Mouse (Mus musculus): Measurements from ENCODE around the gene Ces2e. TPM values are rescaled to one million over a fixed set of nuclear protein-coding genes. Genes with fewer than 3 reads are reported as not detected.

Gene Ces2e
- total RNA-seq, 2 experiments from 2014 or later, result not detected

DNA sequence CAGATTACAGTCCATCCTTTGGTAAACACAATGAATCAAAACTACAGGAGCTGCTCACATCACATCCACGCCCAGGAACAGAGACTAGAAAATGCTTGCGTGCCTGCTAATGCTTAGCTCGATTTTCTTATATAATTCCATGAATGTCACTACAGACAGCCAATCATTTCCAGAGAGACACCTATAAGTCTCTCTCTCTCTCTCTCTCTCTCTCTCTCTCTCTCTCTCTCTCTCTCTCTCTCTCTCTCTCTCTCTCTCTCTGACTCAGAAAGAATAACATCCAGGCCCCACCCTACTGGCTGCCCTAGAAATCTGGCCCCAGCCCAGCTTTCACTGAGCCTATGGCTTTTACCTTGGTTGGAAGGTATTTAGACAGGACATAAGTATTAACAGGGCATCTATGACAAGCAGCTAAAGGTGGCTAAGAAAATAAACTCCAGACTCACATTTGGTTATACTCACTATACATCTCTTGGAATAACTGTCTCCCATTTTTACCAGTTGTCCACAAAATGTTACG, 37.4 kb downstream of the Ces2e start:
- no peak for DNase-seq (ENCODE audit: extremely low spot score in 1 of 2, low spot score in 2 of 2)
- H3K27ac ChIP-seq, result no peak overlapping the region
- H3K4me3 ChIP-seq, result no peak overlapping the region
- no peak for TF ChIP-seq CTCF (IDR thresholded peaks at IDR 0.05)
- intact Hi-C loops (cut with DNase I), result no loop called here

DNA sequence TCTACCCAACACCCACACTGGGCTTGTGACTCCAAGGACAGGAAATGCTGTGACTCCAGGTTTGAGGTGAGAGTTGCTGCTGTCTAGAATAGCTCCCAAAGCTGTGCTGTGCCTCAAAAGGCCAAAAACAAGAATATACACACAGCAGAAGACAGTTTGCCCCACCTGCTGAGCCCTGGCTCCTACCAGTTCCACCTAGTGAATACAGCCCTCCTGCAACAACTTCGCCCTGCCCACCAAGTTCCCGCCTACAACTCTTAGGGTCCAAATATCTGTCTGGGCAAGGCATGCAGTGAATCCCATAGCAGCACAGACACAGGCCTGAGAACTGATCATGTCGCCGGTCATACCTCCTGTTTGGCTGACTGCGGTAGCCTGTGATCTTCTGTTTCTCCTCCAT, 58.1 kb downstream of the Ces2e start:
- Histone ChIP-seq H3K27ac (no peak overlapping the region), H3K4me3 (no peak overlapping the region)
- intact Hi-C loops (cut with DNase I), result no loop called here
- DNase-seq (ENCODE audit: extremely low spot score in 1 of 2, low spot score in 2 of 2), result no peak
- TF ChIP-seq CTCF (IDR thresholded peaks at IDR 0.05), result no peak

Other genes starting within 250 kb of the Ces2e start
- not detected for gene Ces2a, start 192.3 kb upstream of the Ces2e start, total RNA-seq (2021)
- gene Ces2b, start 94.7 kb upstream of the Ces2e start, total RNA-seq (2021), result under 1 TPM in 1 of 2 experiments, not detected in 1; 0.18 TPM
- gene Ces2c, start 79.2 kb upstream of the Ces2e start, total RNA-seq (2021), result not detected
- gene Ces2f, start 21.1 kb downstream of the Ces2e start, total RNA-seq (2021), result not detected
- gene Ces2g, start 35.5 kb downstream of the Ces2e start, total RNA-seq (2021), result under 1 TPM in 1 of 2 experiments, not detected in 1; 0.34 TPM
- gene Ces2h, start 74.6 kb downstream of the Ces2e start, total RNA-seq (2021), result not detected
- gene Ces3a, start 122.3 kb downstream of the Ces2e start, total RNA-seq (2021), result not detected
- gene Ces3b, start 157.5 kb downstream of the Ces2e start, total RNA-seq (2021), result not detected
- not detected for gene Ces4a, start 205.5 kb downstream of the Ces2e start, total RNA-seq (2021)
- 10 to 100 TPM; 20.7 to 22.3 TPM for gene Cbfb, start 244.4 kb downstream of the Ces2e start, total RNA-seq (2021)

Data from left cerebral cortex, adult 2 months (tissue).